Mouse (Mus musculus): ENCODE measurements at regions not wholly inside any gene's neighbourhood (a gene's known extent, or its start where the extent isn't known, plus 50 kb on each side); places are given as distances from the start of the nearest gene placed in this dataset.
A peak's percentile ranks its signal among the peaks of the same experiment; 100 is the strongest.

- DNase-seq (ENCODE audit: low read depth), result no peak
Observed at GRCm38 (mm10) chr4:95390549-95390948, 166.8 kb upstream of the Fggy start.

GRCm38 (mm10) chr4:95395746-95396145 is 161.6 kb upstream of the Fggy start:
- DNase-seq (ENCODE audit: low read depth), result peak; percentile 35

GRCm38 (mm10) chr4:95398301-95398700 is 159.0 kb upstream of the Fggy start:
- DNase-seq (ENCODE audit: low read depth), result no peak

DNA sequence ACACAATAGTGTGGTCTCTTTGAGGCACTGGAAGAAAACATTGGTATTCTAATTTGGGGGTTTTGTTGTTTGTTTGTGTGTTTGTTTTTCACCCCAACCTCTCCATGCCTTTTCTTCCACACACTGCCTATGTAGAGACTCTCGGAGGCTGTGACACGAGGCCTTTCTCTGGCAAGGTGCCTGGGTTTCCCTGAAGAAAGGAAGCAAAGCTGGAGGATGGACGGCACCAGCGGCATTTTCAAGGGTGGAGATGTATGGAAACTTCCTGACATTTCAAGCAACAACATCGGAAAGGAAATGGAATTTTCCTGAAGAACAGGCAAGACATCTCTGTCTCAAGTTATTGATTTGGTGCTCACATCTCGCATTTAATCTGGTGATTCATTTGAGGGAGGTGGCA is 155.0 kb upstream of the Fggy start:
- no peak for DNase-seq (ENCODE audit: low read depth)

DNA sequence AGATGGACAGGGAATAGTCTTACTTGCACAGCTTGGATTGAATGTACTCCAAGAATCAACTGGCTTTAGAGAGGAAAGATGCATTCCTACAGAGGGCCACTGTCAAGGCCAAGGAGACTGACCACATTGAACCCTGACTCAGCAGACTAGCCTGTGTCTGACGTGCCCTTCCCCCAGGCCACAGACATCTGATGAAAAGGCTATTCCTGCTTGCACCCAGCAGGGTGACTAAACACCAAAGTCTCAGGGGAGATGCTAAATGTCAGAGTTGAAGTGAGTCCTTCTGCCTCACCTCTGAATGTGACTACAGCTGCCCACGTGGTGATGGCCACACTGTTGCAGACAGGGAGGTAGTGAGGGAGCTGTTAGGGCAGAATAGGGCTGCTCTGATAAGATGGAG is 140.2 kb upstream of the Fggy start:
- no peak for DNase-seq (ENCODE audit: low read depth)

DNA sequence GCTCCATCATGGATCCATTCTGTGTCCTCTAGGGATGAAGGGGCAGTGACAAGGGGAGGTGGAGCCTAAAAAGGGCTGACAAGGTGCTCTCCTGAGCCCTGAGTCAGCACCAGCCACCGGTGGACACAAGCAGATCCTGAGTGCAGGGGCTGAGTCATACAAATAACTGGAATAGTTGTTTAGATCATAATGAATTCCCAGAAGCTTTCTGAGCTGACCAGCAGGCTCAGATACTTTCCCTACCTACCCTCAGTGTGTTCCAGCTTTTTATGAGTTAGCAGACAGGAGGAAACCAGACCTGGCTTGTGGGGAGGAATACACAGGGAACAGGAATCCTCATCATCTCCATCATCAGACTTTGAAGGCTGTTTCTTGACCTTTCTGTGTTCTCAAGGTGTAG is 130.7 kb upstream of the Fggy start:
- DNase-seq (ENCODE audit: low read depth), result no peak

DNA sequence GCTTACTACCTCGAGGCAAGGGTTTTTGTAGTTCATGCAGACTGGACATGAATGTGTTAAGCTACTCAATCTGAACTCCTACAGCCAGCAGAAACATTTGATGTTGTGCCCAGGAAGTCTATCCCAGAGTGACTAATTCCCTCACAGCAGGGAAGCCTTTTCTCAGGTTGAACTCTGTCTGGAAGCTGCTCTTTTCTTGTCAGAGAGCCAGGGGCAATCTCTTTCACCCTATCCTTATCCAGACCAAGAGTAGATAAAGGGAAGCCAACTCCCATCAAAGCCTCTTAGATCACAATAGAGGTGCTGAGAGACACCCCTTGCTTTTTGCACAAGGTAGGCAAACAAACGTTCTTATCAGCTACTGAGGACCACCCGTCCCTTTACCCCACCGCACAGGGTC is 122.8 kb upstream of the Fggy start:
- DNase-seq (ENCODE audit: low read depth), result peak; percentile 52

DNA sequence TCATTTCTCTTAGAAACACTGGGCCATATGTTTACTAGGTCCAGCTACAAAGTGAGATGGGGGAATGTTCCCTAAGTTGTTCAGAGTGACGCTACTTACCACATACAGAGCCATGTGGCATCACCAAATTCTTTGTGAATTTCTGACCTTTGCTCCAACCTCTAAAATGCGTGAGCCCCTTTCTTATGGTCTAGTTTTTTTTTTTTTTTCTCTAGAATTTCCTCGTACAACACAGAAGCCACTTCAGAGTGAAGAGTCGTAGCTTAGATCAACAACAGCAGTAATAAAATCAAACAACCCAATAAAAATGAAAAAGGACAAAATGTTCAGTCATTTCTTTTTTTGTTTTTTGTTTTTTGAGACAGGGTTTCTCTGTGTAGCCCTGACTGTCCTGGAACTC is 122.2 kb upstream of the Fggy start:
- no peak for DNase-seq (ENCODE audit: low read depth)

DNA sequence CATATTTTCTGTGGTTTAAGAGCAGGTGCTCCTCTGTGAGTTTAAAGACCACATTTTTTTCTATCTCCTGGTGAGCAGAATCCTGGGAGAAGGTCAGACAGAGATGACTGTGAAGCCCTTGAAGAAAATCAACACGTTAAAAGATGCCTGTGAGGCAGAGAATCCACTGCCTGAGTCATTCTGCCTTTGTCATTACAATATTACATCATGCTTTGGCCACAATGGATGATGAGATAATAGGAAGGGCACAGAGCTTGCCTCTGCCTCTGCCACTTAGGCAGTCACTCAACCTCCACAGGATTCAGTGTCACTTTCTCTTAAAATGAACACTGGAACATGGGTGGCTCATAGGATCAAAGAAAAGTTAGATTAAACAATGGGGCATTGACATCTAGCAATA is 117.5 kb upstream of the Fggy start:
- no peak for DNase-seq (ENCODE audit: low read depth)

DNA sequence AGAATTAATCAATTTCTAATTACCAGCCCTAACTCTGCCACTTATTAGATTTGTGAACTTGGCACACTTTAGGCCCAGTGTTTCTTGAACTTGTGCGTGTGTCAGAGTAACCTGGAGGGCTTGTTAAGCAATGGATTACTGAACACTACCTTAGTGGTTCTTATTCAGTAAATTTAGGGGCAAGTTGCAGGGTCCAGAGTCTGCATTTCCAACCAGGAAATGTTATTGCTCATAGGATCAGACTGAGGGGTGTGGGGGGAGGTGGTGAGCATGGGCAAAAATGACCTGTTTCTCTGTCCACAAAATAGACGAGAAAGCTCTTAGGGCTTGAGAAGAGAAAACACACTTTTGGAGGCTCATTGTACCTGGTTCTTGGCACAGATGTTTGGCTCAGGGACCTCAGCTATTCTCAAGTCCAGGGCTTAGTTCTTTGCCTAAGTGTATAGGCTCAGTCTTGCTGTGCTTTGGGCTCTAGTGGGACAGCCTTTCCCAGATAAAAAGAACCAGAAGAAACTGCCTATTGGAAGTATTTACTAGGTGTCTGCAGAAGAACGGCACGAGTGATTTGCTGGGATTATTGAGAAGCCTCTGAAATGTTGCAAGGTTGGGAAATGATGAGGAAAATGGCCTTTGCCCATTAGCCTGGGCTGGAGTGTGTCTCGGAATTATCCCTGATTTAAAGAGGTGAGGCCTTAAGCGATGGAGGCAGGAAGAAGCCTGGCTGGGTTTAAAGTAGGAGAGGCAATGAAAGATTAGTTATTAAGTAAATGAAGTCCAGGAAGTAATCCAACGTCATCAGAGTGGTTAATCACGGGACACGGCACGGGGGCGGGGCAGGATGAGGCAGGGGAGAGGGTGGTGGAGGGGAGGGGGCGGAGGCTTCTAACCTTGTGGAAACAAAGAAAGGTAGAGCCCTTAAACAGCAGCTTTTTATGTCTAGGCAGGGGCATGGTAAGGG is 113.2 kb upstream of the Fggy start:
- no peak for DNase-seq (ENCODE audit: low read depth)

- DNase-seq (ENCODE audit: low read depth), result no peak
Observed at GRCm38 (mm10) chr4:95450286-95450685, 107.0 kb upstream of the Fggy start.

DNA sequence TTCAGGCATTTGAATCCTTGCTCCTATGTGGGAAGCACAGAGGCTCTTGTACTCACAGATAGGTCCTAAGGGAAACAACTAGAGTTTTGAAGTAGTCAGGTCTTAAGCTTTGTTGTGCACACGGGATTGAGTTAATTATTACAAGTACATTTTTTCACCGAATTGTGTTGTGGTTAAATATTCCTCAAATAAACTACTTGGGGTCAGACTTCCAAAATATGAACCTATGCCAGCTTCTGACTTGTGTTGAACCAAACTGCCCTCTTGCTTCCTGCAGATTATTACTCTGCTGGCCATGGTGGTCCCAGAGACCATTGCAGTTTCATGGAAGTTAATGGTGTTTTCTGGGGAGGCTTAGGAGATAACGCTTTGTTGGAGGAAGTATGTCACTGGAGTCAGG is 105.5 kb upstream of the Fggy start:
- DNase-seq (ENCODE audit: low read depth), result no peak

DNA sequence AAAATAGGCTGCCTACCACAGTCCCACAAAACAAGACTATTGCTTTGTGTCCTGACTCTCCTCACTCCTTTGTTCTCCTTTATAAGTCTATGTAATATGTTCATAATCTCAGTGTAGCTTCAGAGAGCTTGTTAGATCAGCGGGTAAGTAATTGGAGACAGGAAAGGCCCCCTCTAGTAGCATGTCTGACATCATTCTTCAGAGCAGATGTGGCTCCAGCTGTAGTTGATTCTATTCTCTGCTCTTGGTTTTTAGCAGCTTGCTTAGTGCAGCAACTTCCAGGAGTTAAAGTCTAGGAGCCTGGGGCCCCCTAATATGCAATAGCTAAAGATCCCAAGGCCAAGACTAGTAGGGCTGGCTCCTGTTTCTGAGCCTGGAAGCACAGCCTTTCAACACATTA is 101.0 kb upstream of the Fggy start:
- no peak for DNase-seq (ENCODE audit: low read depth)

- DNase-seq (ENCODE audit: low read depth), result no peak
Observed at GRCm38 (mm10) chr4:95456943-95457342, 100.4 kb upstream of the Fggy start.

DNA sequence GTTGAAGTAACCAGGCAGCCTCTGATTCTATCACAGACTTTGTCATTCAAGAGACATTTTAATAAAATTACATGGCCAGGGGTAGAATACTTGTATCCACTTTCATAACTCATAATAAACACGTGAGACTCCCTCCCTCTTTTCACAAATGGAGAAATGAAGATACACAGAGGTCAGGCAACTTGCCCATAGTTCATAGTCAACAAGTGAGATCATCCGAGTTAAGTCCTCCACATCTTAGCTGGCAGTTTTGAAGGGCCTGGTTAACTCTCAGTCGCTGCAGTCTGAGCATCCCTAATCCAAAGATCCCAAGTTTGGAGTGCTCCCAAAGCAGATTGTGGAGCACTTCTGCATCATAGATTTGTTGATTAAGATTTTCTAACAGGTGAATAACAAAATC is 94.8 kb upstream of the Fggy start:
- no peak for DNase-seq (ENCODE audit: low read depth)

GRCm38 (mm10) chr4:95463082-95463825 is 94.1 kb upstream of the Fggy start:
- DNase-seq (ENCODE audit: low read depth), result no peak

DNA sequence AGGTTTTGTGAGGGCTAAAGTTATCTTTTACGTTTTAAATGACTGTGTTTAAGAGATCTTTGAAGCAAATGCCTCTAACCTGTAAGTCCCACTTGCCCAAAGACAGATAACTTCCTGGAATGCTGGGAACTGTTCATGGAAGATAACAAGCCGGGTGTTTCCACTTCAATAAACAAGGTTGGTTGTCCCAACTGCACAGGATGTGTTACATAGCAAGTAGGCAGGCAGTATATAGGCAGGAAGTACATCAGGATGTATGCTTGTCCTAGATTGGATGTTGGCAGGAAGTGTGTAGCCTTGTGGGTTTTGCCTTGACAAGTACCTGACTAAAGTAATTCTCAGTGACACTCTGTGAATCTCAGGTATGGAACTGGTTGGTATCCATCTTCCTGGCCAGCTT is 90.7 kb upstream of the Fggy start:
- DNase-seq (ENCODE audit: low read depth), result no peak

- no peak for DNase-seq (ENCODE audit: low read depth)
Observed at GRCm38 (mm10) chr4:95467526-95467925, 89.8 kb upstream of the Fggy start.

DNA sequence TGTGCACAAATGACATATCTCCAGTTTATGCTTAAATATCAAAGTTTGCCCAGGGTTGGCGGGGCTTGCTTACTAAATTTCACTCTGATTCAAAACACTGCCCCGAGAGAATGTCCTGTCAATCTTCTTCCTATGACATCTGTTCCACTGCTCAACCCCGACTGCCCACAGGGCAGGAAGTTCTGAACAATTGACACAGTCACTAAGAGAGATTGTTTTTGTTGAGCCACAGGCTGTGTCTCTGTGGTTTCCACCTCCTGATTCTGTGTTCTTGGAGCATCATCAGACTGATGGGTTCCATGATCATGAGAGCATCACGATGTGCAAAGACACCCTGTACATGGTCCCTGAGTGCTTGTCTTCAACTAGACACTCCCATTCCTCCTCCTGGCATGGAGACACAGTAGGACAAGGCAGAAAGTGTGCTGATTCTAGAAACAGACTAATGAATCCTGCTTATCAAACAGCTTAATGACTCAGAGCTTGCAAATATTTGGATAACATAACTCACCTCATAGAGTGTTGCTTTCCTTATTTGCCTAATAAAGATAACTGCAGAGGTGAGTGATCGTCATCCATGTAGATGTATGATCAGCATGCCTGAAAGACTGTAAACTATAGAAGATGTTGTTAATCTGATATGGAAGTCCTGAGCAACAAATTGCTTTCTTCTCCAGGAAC is 82.4 kb upstream of the Fggy start:
- no peak for DNase-seq (ENCODE audit: low read depth)

DNA sequence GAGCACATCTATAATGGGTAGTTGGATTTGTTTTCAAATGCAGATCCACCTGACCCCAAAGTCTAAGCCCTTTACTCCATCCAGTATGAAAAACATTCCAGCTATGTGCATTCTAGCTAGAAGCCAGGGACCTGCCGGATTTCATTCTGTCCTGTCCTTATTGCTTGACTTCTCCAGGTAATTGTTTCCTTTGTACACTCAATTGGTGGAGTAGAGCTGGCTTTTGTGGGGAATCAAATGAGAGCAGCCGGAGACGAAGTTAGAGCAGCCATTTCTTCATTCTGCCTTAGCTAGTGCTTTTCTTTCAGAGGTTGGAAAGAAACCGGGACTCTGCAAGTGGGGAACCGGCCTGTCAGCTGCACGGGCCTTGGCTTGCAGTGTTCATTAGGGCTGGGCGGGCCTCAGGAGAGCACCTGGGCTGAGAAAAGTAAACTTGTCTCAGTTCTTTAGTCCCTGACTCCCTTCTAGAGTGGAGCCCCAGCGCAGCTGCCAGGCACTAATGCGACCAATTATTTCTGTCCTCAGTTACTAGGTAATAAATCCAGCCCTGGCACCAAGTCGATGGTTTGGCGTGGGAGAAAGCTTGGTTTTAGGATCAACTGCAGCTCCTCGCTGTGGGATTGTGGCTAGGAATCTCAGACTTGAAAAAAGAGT is 81.1 kb upstream of the Fggy start:
- DNase-seq (ENCODE audit: low read depth), result no peak

DNA sequence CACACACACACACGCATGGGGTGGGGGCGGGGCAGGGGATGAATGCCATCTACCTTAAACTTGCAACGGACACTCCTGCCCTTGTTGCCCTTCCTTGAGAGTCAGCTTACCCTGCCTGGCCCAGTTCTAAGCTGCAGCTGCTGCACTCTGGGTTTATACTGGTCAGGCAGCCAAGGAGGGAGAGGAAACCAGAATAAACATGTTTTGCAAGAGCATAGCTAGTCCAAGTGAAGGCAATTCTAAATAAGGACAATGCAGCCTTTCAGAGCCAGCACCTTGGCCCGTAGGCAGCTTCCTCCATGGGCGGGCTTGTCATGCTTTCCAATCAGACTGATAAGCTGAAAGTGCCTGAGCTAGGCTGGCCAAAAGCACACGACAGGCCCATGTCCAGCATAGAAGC is 73.7 kb upstream of the Fggy start:
- DNase-seq (ENCODE audit: low read depth), result peak; percentile 71

GRCm38 (mm10) chr4:95487323-95487722 is 70.0 kb upstream of the Fggy start:
- no peak for DNase-seq (ENCODE audit: low read depth)

Data from fibroblast of lung, adult 2 months (primary cell).